Mouse (Mus musculus): Measurements from ENCODE around the gene Bptf. TPM values are rescaled to one million over a fixed set of nuclear protein-coding genes. Genes with fewer than 3 reads are reported as not detected.
A peak's percentile ranks its signal among the peaks of the same experiment; 100 is the strongest.
"Not testable (repeated sequence)": the region's sequence is repeated elsewhere in the genome, so short reads cannot be mapped to it uniquely, and the experiment has no call there.

Gene Bptf
- total RNA-seq, 2 experiments from 2014 or later: 62.7 to 68.0 TPM

DNA sequence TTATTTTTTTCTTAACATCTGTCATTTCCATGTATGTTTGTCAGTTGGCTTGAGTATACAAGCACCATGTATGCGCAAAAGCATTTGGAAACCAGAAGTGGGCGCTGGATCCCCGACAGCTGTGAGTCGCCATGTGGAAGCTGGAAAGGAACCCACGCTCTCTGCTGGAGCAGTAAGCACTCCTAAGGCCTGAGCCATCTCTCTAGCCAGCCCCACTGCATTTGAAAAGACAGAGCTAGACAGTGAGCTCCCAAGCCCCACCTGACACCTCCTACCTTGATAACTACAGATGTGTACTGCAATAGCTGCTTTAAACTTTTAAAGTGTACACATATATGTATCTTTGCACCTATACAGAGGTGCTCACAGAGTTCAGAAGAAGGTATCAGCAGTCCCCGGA lies 74.5 kb downstream of the Bptf start:
- no peak for DNase-seq (ENCODE audit: low spot score in 2 of 2)

DNA sequence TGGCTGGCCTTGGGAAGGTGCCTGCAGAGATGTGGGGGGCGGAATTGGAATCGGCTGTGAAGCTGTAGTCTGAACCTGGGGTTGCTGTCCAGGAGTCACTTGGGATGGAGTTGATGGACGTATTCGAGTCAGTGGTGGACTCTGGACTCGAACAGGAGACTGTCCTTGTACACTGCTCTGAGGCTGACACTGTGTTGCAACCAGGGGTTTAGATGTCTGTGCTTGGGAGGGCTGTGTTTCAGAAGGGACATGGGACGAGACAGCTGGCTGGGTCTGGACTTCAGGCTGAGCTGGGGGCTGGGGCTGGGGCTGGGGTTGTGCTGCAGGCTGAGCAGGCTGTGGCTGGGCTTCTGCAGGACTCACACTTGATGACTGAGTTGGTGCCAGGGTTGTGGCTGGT lies 77.1 kb downstream of the Bptf start:
- DNase-seq (ENCODE audit: low spot score in 2 of 2): no peak

DNA sequence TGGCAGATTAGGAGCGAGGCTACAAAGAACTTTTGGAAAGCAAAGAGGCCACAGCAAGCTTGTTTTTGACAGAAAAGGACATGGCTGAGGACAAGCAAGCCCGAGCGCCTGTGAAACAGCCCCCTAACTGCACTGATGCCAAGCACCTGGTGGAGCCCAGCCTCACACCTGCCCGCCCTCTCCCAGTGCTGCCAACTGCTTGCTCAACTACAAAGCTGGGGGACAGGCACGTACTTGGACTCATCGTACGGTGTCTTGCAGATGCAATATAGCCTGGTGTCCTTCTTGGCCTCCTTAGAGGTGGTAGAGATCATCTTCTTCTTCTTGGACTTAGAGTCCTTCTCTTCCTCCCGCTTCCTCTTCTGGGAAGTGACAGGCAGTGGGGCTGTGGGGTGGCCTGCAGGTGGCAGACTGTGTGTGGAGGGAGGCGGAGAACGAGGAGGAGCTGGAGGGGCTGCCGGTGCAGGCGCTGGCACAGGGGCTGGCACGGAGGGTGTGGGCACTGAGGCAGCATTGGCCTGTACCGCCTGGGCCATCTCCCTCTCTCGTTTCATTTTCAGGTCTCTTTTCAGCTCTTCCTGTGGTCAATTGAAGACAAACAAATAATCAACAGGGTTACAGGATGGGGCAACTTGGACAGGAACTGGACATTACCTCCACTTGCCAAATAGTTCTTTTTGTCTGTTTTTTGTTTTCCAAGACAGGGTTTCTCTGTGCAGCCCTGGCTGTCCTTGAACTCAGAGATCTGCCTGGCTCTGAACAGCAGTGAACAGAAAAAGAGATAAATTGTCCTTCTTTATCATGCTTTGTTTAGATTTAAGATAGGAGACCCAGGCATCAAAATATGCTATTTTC lies 84.9 kb downstream of the Bptf start:
- no peak for DNase-seq (ENCODE audit: low spot score in 2 of 2)

DNA sequence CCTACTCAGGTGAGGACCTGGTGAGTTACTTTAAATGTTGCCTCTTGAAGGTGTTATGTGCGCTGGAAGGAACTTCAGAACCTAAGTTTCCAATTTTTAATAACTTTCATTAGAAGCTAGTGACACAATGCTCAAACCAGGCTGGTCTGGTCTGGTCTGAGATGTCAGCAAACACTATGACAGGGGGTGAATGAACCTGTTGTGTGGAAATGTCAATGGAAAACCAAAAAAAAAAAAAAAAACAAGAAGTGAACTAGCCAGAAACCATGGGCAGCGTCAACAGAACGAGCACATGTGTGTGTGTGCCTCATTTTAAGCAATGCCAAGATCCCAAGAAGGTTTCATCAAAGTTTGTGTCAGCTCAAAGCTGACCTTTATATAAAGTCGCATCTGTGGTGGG lies 86.4 kb downstream of the Bptf start:
- no peak for DNase-seq (ENCODE audit: low spot score in 2 of 2)

DNA sequence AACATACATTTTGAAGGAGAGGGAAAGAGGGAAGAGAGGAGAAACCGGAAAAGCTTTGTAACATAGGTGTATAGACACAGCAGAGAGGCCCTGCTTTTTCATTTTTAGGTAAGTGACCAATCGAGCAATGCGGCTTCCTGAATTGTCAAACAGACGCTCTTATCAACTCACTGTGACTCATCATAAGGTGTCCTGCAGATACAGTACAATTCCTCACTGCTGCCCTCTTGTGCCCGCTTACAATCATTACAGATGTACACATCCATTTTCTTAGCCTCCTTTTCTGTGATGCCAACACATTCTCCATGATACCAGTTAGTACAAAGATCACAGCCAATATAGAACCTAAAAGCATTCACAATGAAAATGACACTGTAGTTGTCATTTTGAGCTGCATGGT lies 87.6 kb downstream of the Bptf start:
- DNase-seq (ENCODE audit: low spot score in 2 of 2): peak; percentile 54 to 75

DNA sequence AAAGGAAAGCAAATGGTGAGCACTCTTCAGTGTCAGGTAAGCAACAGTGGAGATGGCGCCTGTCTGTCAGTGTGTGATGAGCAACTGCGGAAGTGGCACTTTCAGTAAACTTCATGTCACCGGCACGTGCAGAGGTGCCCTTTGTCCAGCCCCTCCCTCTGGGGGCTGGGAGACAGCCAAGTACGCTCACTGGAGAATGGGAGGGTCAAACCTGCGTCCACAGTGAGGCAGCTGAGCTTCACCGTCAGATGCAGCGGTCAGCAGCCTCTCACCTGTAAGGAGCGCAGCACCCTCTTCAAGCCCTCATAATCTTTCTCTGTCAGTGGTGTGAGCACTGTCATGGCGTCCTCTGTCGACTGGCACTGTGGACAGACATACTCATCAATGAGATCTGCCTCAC lies 88.6 kb downstream of the Bptf start:
- DNase-seq (ENCODE audit: low spot score in 2 of 2): no peak

DNA sequence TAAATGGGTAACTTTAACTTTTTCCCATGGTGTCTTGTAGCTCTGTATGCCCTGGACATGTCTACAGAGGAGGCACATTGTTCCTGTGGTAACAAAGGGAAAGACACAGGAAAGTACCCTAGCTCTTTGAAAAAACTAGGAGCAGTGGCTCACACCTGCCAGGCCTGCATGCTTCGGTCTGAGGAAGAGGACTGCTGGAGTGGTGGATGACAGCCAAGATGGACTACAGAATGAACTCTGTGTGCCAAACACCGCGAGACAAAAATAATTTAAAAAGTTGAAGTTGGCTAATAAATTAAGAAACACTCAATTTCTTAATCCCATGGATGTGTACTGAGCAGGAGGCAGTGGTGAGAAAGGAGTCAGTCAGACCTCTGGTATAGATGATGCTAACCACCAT lies 90.5 kb downstream of the Bptf start:
- no peak for DNase-seq (ENCODE audit: low spot score in 2 of 2)

DNA sequence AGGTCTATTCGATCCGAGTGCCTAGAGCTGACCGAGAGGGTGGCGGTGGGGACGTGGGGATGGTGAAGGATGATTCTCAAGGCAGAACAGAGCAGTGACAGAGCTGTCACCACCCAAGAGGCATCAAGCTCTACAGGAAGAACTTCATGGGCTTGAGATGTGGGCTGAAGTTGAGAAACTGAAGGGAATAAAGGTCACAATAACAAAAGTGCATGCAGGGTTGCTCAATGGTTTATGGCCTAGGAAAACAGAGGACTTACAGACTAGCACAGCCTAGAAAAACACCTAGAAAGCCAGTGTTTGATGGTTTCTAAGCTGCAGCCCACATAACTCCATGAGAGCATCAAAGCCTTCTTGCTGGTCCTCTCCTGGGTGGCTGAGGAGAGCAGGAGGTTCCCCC lies 92.5 kb downstream of the Bptf start:
- no peak for DNase-seq (ENCODE audit: low spot score in 2 of 2)

DNA sequence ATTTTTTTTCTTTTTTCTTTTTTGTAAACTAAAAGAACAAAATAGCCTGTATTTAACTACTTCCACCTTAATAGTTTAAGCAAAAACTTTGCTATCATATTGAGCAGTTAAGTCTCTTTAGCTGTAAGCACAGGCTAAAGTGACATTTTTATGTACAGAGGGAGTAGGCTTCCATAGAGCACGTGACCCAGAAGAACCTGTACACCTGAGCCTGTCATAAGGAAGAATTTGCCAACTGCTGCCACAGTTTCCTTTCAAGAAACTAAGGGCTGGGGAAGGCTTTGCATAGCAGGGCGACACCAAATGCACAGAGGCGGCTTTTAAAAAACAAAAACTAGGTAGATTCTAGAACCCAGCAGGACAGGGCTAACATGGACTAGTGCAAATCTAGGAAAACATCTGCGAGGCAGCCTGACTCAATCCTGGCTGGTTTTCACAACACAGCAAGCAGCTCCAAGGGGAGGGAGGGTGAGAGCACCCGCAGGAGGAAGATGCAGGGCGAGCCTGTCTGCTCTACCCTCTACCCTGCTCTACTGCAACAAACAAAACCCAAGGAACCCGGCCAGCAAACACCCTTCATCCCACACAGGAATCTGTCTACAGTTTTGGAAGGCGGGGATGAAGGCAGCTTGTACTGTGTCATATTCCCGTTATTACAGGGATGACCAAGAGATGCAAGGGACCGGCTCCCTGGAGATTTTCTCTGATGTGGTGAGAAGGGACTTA lies 97.7 kb downstream of the Bptf start:
- no peak for DNase-seq (ENCODE audit: low spot score in 2 of 2)

DNA sequence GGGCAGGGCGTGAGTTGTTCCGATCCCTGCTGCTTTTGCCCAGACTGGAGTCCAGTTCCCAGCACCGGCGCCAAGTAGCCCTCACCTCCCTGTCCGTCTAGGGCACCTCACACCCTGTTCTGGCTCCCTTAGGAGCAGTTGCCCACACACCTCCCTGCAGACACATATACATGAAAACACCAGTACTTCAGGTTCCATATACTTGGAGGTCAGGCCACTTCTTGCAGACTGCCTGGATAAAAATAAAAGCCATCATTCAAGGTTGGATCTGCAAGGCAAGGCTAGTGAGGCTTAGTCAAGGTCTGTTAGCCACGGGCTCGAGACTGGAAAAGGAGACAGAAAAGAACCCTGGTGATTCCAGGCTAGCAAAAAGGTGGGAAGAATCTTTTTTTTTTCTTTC lies 100.3 kb downstream of the Bptf start:
- DNase-seq (ENCODE audit: low spot score in 2 of 2): no peak

DNA sequence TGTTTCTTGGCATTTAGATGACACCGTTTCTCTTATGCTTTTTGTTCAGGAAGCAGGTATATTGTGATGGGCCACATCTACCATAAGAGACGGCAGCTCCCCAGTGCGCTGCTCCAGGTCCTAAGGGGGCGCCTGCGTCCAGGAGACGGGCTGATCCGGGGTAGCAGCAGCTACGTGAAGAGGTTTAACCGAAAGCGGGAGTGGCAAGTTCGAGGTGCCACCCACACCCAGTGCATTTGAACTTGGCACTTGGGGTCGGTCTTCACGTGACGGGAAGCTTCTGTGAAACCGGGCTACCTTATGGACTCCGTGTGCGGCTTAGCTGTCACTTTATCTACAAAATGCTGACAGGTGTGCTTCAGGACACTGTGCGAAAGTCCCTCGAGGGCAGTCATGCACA lies 102.4 kb downstream of the Bptf start:
- DNase-seq (ENCODE audit: low spot score in 2 of 2): no peak

DNA sequence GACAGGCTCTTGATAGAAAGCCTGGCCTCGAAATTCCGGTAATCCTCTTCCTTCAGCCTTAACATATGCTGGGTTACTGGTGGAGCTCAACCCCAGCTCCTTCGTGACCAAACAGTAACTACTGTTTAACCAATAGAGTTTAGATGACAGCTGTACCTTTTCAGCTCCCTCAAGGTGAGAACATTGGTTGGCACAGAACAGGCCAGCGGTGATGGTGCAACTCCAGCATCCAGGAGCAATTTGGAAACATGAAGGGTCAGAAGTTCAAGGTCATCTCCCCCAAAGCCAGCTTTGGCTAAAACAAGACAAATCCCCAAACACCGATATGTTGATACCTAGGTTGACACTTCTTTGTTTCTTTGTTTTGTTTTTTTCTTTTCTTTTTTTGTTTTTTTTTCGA lies 103.2 kb downstream of the Bptf start:
- DNase-seq (ENCODE audit: low spot score in 2 of 2): no peak

DNA sequence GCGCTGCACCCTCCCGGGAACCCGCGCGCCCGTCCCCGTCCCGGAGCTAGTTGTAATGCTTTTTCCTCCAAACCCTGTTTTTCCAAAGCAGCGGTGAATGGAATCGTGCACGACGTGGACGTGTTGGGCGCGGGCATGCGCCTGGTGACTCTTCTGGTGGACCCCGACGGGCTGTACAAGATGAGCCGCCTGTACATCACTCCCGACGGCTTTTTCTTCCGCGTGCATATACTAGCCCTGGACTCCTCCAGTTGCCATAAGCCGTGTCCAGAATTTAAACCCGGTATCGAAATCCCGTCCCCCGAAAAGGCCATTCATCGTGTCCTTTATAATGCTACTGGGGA lies 103.7 kb downstream of the Bptf start:
- no peak for DNase-seq (ENCODE audit: low spot score in 2 of 2)

DNA sequence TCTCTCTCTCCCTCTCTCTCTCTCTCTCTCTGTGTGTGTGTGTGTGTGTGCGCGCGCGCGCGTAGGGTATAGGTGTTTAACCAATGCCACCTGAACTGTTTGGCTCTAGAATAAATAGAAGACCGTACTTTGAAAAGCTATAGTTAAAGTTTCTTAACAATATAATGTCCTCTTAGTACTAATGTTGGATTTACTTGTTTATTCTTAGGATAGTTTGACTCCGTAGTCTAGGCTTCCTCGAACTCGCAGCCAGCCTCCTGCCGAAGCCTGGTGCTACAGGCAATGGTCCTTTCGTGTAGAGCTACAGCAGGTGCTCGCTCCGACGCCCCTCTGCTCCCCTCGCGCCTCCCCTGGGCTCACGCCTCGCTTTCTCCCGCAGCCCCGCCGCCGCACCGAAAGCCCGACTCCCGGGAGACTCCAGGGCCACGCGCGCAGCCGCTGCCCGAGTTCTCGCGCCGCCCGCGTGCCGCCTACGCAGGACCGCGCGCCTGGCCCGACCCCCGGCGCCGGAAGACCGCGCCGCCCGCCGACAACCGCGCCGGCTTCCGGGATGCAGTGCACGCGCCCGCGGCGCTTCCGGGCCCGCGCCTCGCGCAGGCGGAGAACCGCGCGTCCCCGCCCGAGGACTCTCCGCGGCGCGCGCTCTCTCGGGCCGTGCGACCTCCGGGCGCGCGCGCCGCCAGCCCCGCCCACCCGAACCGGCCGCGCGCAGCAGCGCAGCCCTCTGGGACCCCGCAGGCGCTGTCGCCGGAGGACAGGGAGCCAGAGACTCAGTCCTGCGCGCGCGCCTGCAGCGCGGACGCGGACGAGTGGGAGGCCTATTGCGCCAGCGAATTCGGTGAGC lies 104.3 kb downstream of the Bptf start:
- peak; percentile 90 to 91 for DNase-seq (ENCODE audit: low spot score in 2 of 2)

DNA sequence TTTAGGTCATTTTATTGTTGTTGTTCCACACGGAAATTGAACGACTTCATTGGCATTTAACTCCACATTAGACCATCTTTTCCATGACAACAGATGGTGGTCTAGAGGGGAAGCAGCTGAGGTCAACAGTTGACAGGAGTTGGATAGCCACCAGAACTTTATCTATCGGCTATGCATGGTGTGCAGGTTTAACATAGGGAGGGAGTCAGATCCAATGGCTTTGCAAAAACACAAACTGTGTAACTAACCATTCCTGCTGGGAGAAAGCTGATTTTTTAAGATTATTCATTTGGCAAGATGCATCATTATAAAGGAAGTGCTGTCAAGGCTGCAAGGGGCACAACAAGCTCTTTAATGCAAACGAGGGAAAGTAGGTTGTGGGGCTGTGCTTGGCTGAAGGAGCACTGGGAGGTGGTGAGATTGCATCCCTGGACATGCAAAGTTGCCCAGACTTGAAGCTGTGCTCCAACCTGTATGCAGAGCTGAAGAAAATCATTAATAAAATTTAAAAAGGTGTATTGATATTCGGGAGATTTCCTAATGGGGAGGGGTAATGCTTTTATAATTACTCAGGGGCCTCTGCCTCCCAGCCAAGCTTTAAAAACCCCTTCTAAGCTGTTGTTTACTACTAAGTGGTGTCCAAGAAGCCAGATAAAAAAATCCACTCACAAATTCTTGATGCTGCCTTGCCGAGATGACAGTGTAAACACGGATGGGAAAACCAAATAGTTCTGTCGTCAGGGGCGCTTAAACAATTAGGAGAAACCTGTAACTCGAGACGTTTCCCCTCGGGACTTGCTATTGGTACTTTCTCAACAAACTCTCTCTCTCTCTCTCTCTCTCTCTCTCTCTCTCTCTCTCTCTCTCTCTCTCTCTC lies 105.1 kb downstream of the Bptf start:
- no peak for DNase-seq (ENCODE audit: low spot score in 2 of 2)

DNA sequence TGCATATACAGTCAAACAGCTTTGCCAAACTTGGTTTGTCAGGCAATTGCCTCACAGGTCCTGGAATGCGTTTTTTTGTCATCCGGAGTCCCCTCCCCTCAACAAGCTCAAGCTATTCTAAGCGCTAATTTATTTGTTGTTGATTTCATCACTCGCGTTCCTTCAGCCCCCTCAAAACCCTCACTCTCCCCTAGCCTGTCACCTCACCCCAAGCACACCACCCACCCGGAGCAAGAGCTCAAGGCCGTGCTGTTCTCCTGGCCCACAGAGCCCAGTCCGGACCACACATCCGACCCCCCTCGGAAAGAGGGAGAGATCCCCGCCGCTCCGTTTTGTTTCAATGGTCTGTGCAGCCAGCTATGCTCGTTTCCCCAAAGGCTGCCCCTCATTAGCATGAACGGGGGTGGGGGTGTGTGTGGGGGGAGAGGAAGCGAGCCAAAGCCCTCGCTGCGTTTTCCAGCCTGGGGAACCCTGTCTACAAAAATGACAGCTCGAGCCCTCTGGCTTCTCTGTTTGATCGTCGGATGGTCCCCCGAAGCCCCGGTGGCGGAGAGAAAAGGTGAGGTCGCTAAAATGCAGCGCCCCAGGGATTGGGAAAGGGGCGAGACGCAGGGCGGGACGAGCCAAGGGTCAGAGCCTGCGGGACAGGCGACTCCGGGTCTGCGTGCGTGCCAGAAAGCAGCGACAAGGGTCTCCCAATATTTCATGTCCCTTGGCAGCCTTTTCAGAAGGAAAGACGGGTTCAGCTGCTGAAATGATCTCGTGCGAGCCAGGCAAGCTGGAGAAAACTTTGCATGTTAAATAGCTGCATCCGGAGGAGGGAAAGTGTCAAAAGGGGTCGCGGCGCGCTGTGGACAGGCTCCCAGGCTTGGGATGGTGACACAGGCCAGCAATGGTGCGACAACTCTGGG lies 106.3 kb downstream of the Bptf start, which contains the start of gene 1810010H24Rik:
Gene 1810010H24Rik, plus strand, starts transcription at position 271 of the 911 bp plus-strand sequence.
- DNase-seq (ENCODE audit: low spot score in 2 of 2): no peak

DNA sequence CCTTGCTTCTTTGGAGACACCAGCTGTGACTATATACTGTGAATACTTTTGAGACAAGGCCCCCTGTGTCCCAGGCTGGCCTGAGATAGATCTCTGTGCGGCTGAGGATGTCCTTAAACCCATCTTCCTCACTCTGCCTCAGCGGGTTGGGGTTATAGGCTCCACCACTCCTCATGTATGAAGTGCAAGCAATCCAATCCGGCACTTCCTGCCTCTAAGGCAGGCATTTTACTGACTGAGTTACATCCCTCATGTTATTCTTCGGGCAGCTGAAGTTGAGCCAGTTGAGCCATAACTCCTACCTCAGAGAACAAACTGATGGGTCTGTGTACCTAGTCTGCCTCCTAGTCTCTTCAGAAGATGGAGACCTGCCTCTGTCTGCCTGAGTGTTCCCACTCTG lies 107.5 kb downstream of the Bptf start:
- DNase-seq (ENCODE audit: low spot score in 2 of 2): no peak

DNA sequence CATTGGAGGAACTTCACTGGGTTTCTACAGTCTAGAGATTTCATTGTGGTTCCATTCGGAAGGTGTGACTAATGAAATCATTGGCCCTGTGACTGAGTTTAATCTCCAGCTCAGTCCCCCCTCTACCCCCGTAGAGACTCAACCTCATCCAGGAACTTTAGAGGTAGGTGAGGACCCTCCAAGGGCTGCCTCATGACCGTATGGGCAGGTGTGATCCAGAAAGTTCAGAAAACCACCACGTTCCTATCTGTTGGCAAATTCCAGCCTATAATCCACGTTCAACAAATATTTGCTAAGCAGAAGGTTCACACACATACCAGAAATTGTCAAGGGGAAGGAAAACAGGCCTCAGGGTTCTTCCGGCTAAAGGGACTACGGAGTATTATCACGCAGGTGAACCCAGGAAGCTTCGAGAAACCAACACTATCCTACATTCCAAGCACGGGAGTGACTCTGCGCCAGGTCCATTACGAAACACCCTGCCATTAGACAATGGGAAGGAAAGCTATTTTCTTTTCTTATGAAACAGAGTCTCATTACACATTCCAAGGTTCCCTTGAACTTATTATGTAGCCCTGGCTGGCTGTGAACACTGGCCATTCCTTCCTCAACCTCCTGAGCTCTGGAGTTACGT lies 109.8 kb downstream of the Bptf start:
- DNase-seq (ENCODE audit: low spot score in 2 of 2): no peak

DNA sequence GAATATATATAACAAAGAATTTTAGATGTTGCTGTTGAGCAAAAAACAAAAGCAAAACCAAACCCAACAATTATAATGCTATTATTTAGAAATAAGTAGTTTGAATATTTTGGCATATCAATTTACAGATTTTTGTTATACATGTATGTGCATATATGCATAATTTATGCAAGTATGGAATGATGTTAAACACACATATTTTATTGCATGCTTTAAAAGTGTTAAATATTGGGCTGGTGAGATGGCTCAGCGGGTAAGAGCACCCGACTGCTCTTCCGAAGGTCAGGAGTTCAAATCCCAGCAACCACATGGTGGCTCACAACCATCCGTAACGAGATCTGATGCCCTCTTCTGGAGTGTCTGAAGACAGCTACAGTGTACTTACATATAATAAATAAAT lies 112.2 kb downstream of the Bptf start:
- DNase-seq (ENCODE audit: low spot score in 2 of 2): not testable (repeated sequence)

Measured in layer of hippocampus, postnatal 14 days (tissue).